Mouse (Mus musculus) CH12.LX (cell line): ENCODE measurements around the gene Capza2. TPM values are rescaled to one million over a fixed set of nuclear protein-coding genes. Genes with fewer than 3 reads are reported as not detected.

ENCODE experiments used
- DNase-seq: peaks from one replicate; pipeline ENCODE4 v3.0.0-alpha.2; 2013; ENCODE audit errors: extremely low read depth
- H3K27ac ChIP-seq: 2 replicates; pipeline ENCODE4 v1.5.1; 2012; ENCODE audit warnings: low read depth, mild to moderate bottlenecking, control low read depth, moderate library complexity; ENCODE audit not compliant: insufficient read depth
- H3K27me3 ChIP-seq: replicated peaks from 2 replicates; pipeline ENCODE3; 2012; ENCODE audit warnings: inconsistent platforms
- H3K36me3 ChIP-seq, 2 experiments: replicated peaks in 1 of 2; 2 replicates each; pipeline versions ENCODE3 to v1.6.1; 2012; ENCODE audit warnings: inconsistent platforms in 1 of 2, low read length in 1 of 2, mild to moderate bottlenecking in 1 of 2, mixed read lengths in 1 of 2, moderate library complexity in 1 of 2; ENCODE audit not compliant: control insufficient read depth in 1 of 2, insufficient read depth in 1 of 2
- H3K4me1 ChIP-seq, 2 experiments: 2 replicates each; pipeline ENCODE4 v1.6.1; 2012; ENCODE audit warnings: inconsistent platforms in 1 of 2, moderate library complexity in 1 of 2; ENCODE audit not compliant: insufficient read depth in 2 of 2, control insufficient read depth in 1 of 2
- H3K4me2 ChIP-seq: 2 replicates; pipeline ENCODE4 v1.6.1; 2012; ENCODE audit warnings: low read depth, mild to moderate bottlenecking, control low read depth; ENCODE audit not compliant: poor library complexity, insufficient read depth, severe bottlenecking
- H3K4me3 ChIP-seq, 3 experiments: fragments of 150-350 bp in 1 of 3; sonication (generic) in 1 of 3; replicated peaks in 1 of 3; 2 replicates each; pipeline versions ENCODE3 to v1.5.1; 2011 to 2012; ENCODE audit warnings: low read depth in 2 of 3, low read length in 2 of 3, mild to moderate bottlenecking in 2 of 3, moderate library complexity in 2 of 3, control low read depth in 1 of 3, improper control_type of control experiment in 1 of 3, inconsistent platforms in 1 of 3, mixed read lengths in 1 of 3; ENCODE audit not compliant: poor library complexity in 1 of 3
- H3K79me2 ChIP-seq: replicated peaks from 2 replicates; pipeline ENCODE4 v1.6.1; 2012; ENCODE audit warnings: mild to moderate bottlenecking, moderate library complexity; ENCODE audit not compliant: control insufficient read depth, poor library complexity, insufficient read depth, severe bottlenecking; ENCODE audit errors: extremely low read depth
- H3K9ac ChIP-seq: 2 replicates; pipeline ENCODE4 v1.6.1; 2012; ENCODE audit warnings: low read depth, mild to moderate bottlenecking, control low read depth, moderate library complexity; ENCODE audit not compliant: insufficient read depth
- H3K9me3 ChIP-seq: replicated peaks from 2 replicates; pipeline ENCODE3; 2012; ENCODE audit warnings: low read length, inconsistent platforms, mixed read lengths
- CHD2 ChIP-seq: IDR thresholded peaks from 2 replicates; pipeline ENCODE4 v1.6.1; 2011; ENCODE audit warnings: low read length, improper control_type of control experiment
- E2F4 ChIP-seq: IDR thresholded peaks from 2 replicates; pipeline ENCODE4 v1.6.1; 2011; ENCODE audit warnings: low read depth, low read length, improper control_type of control experiment; ENCODE audit not compliant: insufficient replicate concordance
- ELF1 ChIP-seq: IDR thresholded peaks from 2 replicates; pipeline ENCODE4 v1.6.1; 2014; ENCODE audit warnings: low read depth, mild to moderate bottlenecking, inconsistent platforms, low read length, improper control_type of control experiment
- JUN ChIP-seq: IDR thresholded peaks from 2 replicates; pipeline ENCODE4 v1.6.1; 2011; ENCODE audit warnings: low read depth, mild to moderate bottlenecking, low read length, improper control_type of control experiment, moderate library complexity; ENCODE audit not compliant: insufficient read depth
- KAT2A ChIP-seq: IDR thresholded peaks from 2 replicates; pipeline ENCODE4 v1.6.1; 2012; ENCODE audit warnings: low read length, improper control_type of control experiment, inconsistent platforms; ENCODE audit not compliant: insufficient replicate concordance
- MAX ChIP-seq: IDR thresholded peaks from 2 replicates; pipeline ENCODE4 v1.6.1; 2011; ENCODE audit warnings: low read length, improper control_type of control experiment
- MYC ChIP-seq: IDR thresholded peaks from 2 replicates; pipeline ENCODE4 v1.6.1; 2011; ENCODE audit warnings: low read depth, mild to moderate bottlenecking, improper control_type of control experiment, low read length
- PAX5 ChIP-seq: IDR thresholded peaks from 2 replicates; pipeline ENCODE4 v1.6.1; 2012; ENCODE audit warnings: low read length, inconsistent platforms, mixed read lengths
- POLR2A ChIP-seq: IDR thresholded peaks from 2 replicates; pipeline ENCODE4 v1.6.1; 2011; ENCODE audit warnings: low read depth, mild to moderate bottlenecking, improper control_type of control experiment, low read length
- POLR2AphosphoS2 ChIP-seq: IDR thresholded peaks from 2 replicates; pipeline ENCODE4 v1.6.1; 2011; ENCODE audit warnings: low read depth, low read length, improper control_type of control experiment
- SIN3A ChIP-seq: IDR thresholded peaks from 2 replicates; pipeline ENCODE4 v1.6.1; 2012; ENCODE audit warnings: low read length, improper control_type of control experiment, inconsistent platforms
- UBTF ChIP-seq: IDR thresholded peaks from 2 replicates; pipeline ENCODE4 v1.6.1; 2012; ENCODE audit warnings: low read depth, mild to moderate bottlenecking, inconsistent platforms, low read length, improper control_type of control experiment, moderate library complexity
- ZC3H11A ChIP-seq: IDR thresholded peaks from 2 replicates; pipeline ENCODE4 v1.6.1; 2012; ENCODE audit warnings: low read depth, mild to moderate bottlenecking, inconsistent platforms, low read length, improper control_type of control experiment
- ZKSCAN1 ChIP-seq: IDR thresholded peaks from 2 replicates; pipeline ENCODE4 v1.6.1; 2012; ENCODE audit warnings: low read depth, inconsistent platforms, low read length, improper control_type of control experiment, borderline replicate concordance
- ZMIZ1 ChIP-seq: IDR thresholded peaks from 2 replicates; pipeline ENCODE4 v1.6.1; 2012; ENCODE audit warnings: low read depth, mild to moderate bottlenecking, inconsistent platforms, low read length, improper control_type of control experiment
- dilution Hi-C: fragments of 300-500 bp; cut with MboI; formaldehyde crosslinking; loops from 2 replicates; pipeline ENCODE4 v1.14.3; 2020; ENCODE audit warnings: low sequenced_read_pairs; ENCODE audit not compliant: extremely low pct_unique_long_range_greater_than_20kb, extremely low pct_ligation_motif_present
- in situ Hi-C: fragments of 300-500 bp; cut with MboI; formaldehyde crosslinking; loops from 3 replicates; pipeline ENCODE4 v1.14.3; 2019; ENCODE audit warnings: low sequenced_read_pairs, low pct_ligation_motif_present, low pct_unique_long_range_greater_than_20kb, mixed read lengths
- polyA plus RNA-seq: library from polyadenylated mRNA; unstranded; fragments of >175 nt; gene quantifications from 2 replicates; pipeline ENCODE4 v1.2.1, GENCODE M21; 2012; ENCODE audit warnings: low read depth; ENCODE audit not compliant: insufficient read length
- total RNA-seq, 2 experiments: library from RNA; depleted of rRNA; stranded (reverse); fragments of 300-350 nt in 1 of 2; fragments of >200 nt in 1 of 2; gene quantifications; 2 replicates each; pipeline ENCODE4 v1.2.3; 2012 to 2014

The Capza2 gene
- total and polyA plus RNA-seq, 3 experiments, result 64.9 to 277 (median 171) TPM

GRCm38 (mm10) chr6:17668334-17668733 lies 32.3 kb downstream of the Capza2 start:
- no peaks in the 10 kb centered on the region for H3K9me3 ChIP-seq
- no peak for DNase-seq
- H3K27ac ChIP-seq, result no peak overlapping the region
- no peak overlapping the region for H3K4me2 ChIP-seq
- dilution Hi-C loops, result no loop called here
- no peak overlapping the region for H3K4me3 ChIP-seq
- H3K36me3 ChIP-seq, result peaks cover 28 to 63% of the 10 kb centered on the region in 2 experiments
- H3K27me3 ChIP-seq, result no peaks in the 10 kb centered on the region
- no peaks in the 10 kb centered on the region for H3K79me2 ChIP-seq
- in situ Hi-C loops, result no loop called here
- H3K9ac ChIP-seq, result no peak overlapping the region
- TF ChIP-seq CHD2, result no peak
- no peak for TF ChIP-seq E2F4
- H3K4me1 ChIP-seq, result no peaks in the 10 kb centered on the region; a peak in 1 of 4 replicates

- no peak overlapping the region for H3K4me3 ChIP-seq
- TF ChIP-seq ELF1, result no peak
- no peak for TF ChIP-seq PAX5
- no peak for TF ChIP-seq ZC3H11A
- TF ChIP-seq CHD2, result no peak
- TF ChIP-seq MAX, result no peak
- TF ChIP-seq ZMIZ1, result no peak
- TF ChIP-seq ZKSCAN1, result no peak
- TF ChIP-seq POLR2A, result no peak
- no peak for TF ChIP-seq E2F4
- no peak for TF ChIP-seq POLR2AphosphoS2
- TF ChIP-seq UBTF, result no peak
- TF ChIP-seq JUN, result no peak
- no peak for TF ChIP-seq SIN3A
- TF ChIP-seq MYC, result no peak
- TF ChIP-seq KAT2A, result no peak
- H3K9me3 ChIP-seq, result no peaks in the 10 kb centered on the region
- peaks cover 23 to 51% of the 10 kb centered on the region in 2 experiments for H3K36me3 ChIP-seq
- H3K9ac ChIP-seq, result no peak overlapping the region
- no peak for DNase-seq
- H3K27ac ChIP-seq, result no peak overlapping the region
- no peak overlapping the region for H3K4me2 ChIP-seq
- H3K4me1 ChIP-seq, result no peaks in the 10 kb centered on the region; a peak in 1 of 4 replicates
- dilution Hi-C loops, result no loop called here
- H3K79me2 ChIP-seq, result no peaks in the 10 kb centered on the region
- in situ Hi-C loops, result no loop called here
- no peaks in the 10 kb centered on the region for H3K27me3 ChIP-seq
Measured at GRCm38 (mm10) chr6:17669826-17670225, 33.8 kb downstream of the Capza2 start.
